Mouse (Mus musculus) cerebellum, adult 9-11 months (tissue): Measurements from ENCODE around the gene Pamr1.
A peak's percentile ranks its signal among the peaks of the same experiment; 100 is the strongest.

Experiments
- DNase-seq: peaks from one replicate; pipeline ENCODE4 v3.0.0; 2022

Pamr1 gene

DNA sequence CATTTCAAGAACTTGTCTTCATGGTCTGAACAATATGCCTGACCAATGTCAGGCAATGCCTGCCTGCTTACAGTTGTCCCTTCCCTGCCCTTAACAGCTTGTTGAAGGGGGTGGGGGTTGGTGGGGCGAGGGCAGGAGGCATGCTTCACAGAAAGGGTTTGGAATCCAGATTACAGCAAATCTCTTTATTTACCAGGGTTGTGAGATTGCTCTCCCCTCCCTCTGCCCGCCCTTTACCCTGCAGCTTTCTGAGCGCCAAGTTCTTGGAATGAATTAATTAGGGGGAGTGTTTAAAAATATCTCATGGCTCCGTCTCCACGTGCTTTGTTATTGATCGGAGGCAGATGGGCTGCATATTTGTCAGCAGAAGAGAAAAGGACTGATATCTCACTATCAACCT is 113.5 kb downstream of the Pamr1 start:
- DNase-seq, result no peak

DNA sequence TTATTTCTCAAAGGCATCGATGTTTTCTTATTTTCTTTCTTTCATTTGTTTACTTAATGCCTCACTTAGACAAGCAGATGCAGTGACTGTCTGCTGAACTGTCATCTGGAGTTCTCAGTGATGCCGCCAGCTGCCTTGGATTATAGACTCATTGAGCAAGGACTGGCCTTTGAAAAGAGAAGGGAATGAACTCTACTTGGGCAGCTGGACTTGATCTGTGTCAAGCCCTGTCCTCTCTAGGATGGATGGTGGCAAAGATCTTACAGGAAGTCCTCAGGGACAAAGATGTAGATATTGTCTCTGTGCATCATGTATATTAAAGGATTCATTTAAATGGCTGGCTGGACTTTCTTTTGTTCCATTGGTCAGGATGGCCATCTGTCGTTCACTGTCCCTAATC is 114.1 kb downstream of the Pamr1 start:
- DNase-seq, result no peak

DNA sequence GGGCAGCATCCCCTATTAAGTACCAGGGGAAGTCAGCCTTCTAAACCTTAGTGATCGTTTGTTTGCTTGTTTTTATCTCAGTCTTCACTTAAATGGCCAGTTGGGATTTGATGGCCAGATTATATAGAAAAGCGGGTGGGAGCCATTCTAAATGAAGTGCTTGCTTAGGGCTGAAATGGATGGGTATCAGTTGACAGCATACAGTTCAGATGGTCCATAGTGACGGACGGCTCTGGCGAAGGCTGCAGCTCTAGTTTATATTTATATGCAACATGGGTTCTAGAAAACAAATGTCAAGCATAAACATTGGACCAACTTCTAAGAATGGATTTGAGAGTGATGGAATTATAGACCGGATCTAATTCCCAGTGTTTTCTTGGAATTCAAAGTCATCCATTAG is 118.2 kb downstream of the Pamr1 start:
- DNase-seq, result no peak

- no peak for DNase-seq
These were observed 119.8 kb downstream of the Pamr1 start for GRCm38 (mm10) chr2:102669580-102669979.

- no peak for DNase-seq
These were observed 124.8 kb downstream of the Pamr1 start for GRCm38 (mm10) chr2:102674582-102674981.

DNA sequence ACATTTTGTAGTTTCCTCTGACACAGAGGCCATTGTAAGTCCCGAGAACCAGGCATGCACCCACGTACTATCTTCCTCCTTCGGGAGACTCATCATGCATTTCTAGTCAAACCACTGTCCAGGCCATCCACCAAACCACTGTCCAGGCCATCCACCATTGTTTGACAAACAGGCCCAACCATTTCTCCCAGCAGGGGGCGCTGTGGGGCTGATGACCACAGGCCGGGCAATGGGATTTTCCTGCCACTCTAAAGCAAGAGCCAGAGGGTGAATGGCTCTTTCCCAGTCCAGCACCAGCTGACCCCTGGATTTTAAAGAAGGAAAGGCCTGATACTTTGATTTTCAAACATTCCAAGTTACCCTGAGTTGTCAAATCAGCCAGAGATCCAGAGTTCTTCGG is 125.5 kb downstream of the Pamr1 start:
- peak; percentile 35 for DNase-seq

- DNase-seq, result peak; percentile 20
These were observed 127.0 kb downstream of the Pamr1 start for GRCm38 (mm10) chr2:102676716-102677312.

- DNase-seq, result no peak
These were observed 127.6 kb downstream of the Pamr1 start for GRCm38 (mm10) chr2:102677400-102677799.

GRCm38 (mm10) chr2:102681351-102681750 is 131.5 kb downstream of the Pamr1 start:
- no peak for DNase-seq

DNA sequence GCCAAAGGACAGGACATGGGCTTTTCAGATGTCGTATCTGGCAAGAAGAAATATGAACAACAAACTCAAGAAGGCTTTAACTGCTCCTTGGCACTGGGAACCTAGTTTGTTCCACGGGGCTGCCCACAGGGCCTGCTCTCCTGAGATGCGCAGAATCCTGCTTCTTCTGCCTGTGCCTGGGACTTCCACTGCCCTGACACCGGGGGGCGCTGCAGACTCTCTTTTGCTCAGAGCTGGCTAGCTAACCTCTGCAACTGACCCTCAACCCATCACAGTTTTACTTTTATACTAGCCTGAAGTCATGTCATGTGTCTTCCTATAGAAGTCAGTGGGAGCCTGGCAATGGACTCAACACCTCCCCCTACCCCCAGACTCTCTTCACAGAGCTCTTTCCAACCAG is 132.4 kb downstream of the Pamr1 start:
- DNase-seq, result no peak

DNA sequence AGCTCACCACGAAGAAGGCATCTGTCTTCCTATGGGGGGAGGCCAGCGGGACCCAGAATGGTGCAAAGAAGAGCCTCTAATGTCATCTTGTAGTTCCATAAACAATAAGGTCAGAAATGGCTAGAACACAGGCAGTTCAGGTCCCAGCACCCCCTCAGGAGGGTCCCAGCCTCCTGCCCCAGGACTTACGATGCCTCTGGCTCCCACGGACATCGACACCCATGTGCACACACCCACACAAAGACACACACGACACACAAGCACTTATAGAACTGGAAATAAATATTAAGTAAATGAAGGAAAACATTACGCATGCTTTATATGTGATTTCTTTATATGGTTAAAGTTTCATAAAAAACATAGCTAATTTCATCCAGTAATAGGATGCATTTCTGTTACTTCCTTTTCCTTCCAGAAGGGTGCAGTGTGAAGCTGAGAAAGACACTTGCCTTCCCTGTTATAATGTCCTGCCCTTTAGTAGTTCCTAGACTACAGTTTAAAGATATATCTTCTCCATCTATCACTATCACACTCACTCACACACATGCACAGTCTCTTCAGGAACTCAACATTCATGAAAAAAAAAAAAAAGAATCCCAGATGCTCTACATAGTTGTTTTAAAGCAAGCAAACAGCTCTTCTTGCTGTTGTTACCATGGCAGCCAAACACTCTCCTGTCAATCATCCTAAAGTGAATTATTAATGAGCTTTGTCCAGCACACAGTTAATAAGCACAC is 135.7 kb downstream of the Pamr1 start:
- no peak for DNase-seq

GRCm38 (mm10) chr2:102686108-102686450 is 136.3 kb downstream of the Pamr1 start:
- DNase-seq, result no peak
